Mouse (Mus musculus) stomach, postnatal 0 days (tissue): ENCODE data around the gene Polr3h. TPM values are rescaled to one million over a fixed set of nuclear protein-coding genes. Genes with fewer than 3 reads are reported as not detected.

Source experiments
- ATAC-seq: fragments of 200-750 bp; cut with Nextera tagmentation; 2 replicates; pipeline ENCODE4 v1.8.0; 2017; ENCODE audit not compliant: low FRiP score, low TSS enrichment
- DNase-seq: peaks from one replicate; pipeline ENCODE4 v3.0.0-alpha.2; 2016; ENCODE audit warnings: low spot score
- H3K27ac ChIP-seq: fragments of 300-500 bp; sonication (generic); replicated peaks from 2 replicates; pipeline ENCODE4 v1.5.1; 2014; ENCODE audit warnings: mild to moderate bottlenecking, control low read depth
- H3K27me3 ChIP-seq: fragments of 300-500 bp; sonication (generic); 2 replicates; pipeline ENCODE4 v1.6.1; 2014; ENCODE audit warnings: low read length; ENCODE audit not compliant: control insufficient read depth, insufficient read depth
- H3K36me3 ChIP-seq: fragments of 300-500 bp; sonication (generic); 2 replicates; pipeline ENCODE4 v1.6.1; 2014; ENCODE audit warnings: low read length, mixed read lengths; ENCODE audit not compliant: control insufficient read depth, insufficient read depth
- H3K4me1 ChIP-seq: fragments of 300-500 bp; sonication (generic); replicated peaks from 2 replicates; pipeline ENCODE4 v1.6.1; 2014; ENCODE audit warnings: antibody characterized with exemption; ENCODE audit not compliant: control insufficient read depth, insufficient read depth
- H3K4me2 ChIP-seq: fragments of 300-500 bp; sonication (generic); replicated peaks from 2 replicates; pipeline ENCODE4 v1.6.1; 2014; ENCODE audit warnings: low read depth, mild to moderate bottlenecking, control low read depth, moderate library complexity
- H3K4me3 ChIP-seq: fragments of 300-500 bp; sonication (generic); 2 replicates; pipeline ENCODE4 v1.5.1; 2014; ENCODE audit warnings: low read depth, low read length, control low read depth
- H3K9ac ChIP-seq: fragments of 300-500 bp; sonication (generic); 2 replicates; pipeline ENCODE4 v1.6.1; 2014; ENCODE audit warnings: mild to moderate bottlenecking, low read length, control low read depth, mixed read lengths
- H3K9me3 ChIP-seq: fragments of 300-500 bp; sonication (generic); 2 replicates; pipeline ENCODE4 v1.6.1; 2016; ENCODE audit warnings: low read length; ENCODE audit not compliant: control insufficient read depth
- CTCF ChIP-seq: IDR thresholded peaks from 2 replicates; pipeline ENCODE4 v1.5.1; 2016; ENCODE audit warnings: antibody characterized with exemption, low read depth, mild to moderate bottlenecking, moderate library complexity
- EP300 ChIP-seq: optimal IDR thresholded peaks from 2 replicates; pipeline ENCODE3; 2016; ENCODE audit warnings: antibody characterized with exemption
- WGBS: fragments of 180-500 bp; shearing (Covaris S2); extraction: QIAGEN DNeasy Blood & Tissue Kit; methylation state at CpG from one replicate; pipeline ENCODE4 v1.1.7; 2014; 5-methylcytosine and 5-hydroxymethylcytosine counted together
- polyA plus RNA-seq: library from polyadenylated mRNA; unstranded; fragments of >200 nt; fragmentation: Nextera tagmentation; extraction: Ambion mirVana; gene quantifications from 2 replicates; pipeline ENCODE4 v1.2.1, GENCODE M21; 2015

Gene Polr3h
- polyA plus RNA-seq, 1 experiment from 2014 or later = 65.6 TPM

DNA sequence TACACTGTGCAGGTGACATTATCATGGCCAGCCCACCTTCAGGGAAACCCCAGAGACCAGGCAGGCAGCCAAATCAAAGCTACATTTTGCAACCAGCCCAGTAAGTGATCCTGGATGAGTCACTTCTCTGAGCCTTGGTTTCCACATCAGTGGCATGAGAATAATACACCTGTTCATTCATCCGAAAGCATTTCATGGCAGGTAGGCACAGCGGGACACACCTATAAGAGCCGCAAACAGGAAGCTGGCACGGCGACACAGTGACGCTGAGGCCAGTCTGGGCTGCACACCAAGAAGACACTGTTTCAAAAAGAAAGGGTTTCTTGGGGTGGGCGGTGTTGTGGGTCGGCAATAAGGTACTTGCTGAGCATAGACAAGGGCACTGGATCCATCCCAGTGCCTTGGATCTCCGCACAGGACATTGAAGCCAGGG lies 28.1 kb upstream of the Polr3h start:
- H3K4me1 ChIP-seq = no peaks in the 10 kb centered on the region
- 83% methylated on average over 9 of the region's 9 CpGs for WGBS
- H3K9ac ChIP-seq = no peak overlapping the region
- H3K4me3 ChIP-seq = no peak overlapping the region
- no peaks in the 10 kb centered on the region for H3K9me3 ChIP-seq
- no peak overlapping the region for H3K27ac ChIP-seq
- TF ChIP-seq EP300 (no peak), CTCF (no peak)
- DNase-seq (no peak), ATAC-seq (peak; percentile 10; the same call in 1 of the 2 replicates)
- no peak overlapping the region for H3K4me2 ChIP-seq
- no peaks in the 10 kb centered on the region for H3K27me3 ChIP-seq
- peaks cover 5% of the 10 kb centered on the region for H3K36me3 ChIP-seq

GRCm38 (mm10) chr15:81952310-81952709 lies 26.3 kb upstream of the Polr3h start:
- H3K36me3 ChIP-seq = peaks cover 5% of the 10 kb centered on the region
- H3K27ac ChIP-seq = no peak overlapping the region
- no peaks in the 10 kb centered on the region for H3K9me3 ChIP-seq
- TF ChIP-seq EP300 (no peak), CTCF (0 out of 2 replicates have a peak, but pooled peaks have one; percentile 3)
- no peak for DNase-seq
- no peak overlapping the region for H3K9ac ChIP-seq
- H3K4me1 ChIP-seq = no peaks in the 10 kb centered on the region
- H3K4me2 ChIP-seq = no peak overlapping the region
- H3K4me3 ChIP-seq = no peak overlapping the region
- ATAC-seq = no peak
- H3K27me3 ChIP-seq = no peaks in the 10 kb centered on the region
- 86% methylated on average over 4 of the region's 4 CpGs for WGBS

DNA sequence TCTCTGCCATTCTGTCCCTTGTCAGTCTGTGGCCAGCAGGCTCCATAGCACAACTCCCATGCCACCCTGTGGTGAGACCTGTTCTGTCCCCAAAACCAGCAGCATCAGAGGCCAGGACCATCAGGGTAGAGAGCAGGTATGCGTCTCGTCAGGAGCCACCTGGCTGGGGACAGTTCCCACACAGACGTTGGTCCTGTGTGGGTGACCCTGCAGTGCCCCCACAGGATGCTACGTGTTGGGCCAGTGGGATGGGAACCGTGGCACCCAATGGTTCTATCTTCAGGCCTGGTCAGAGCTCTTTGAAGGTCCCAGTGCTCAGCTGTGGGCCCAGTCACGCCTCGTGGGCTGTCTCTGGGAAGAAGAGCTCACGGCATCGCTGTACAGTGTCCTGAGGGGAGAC lies 25.1 kb upstream of the Polr3h start:
- no peak for TF ChIP-seq EP300
- peaks cover 5% of the 10 kb centered on the region for H3K36me3 ChIP-seq
- ATAC-seq (no peak), DNase-seq (no peak)
- H3K27me3 ChIP-seq = no peaks in the 10 kb centered on the region
- no peak overlapping the region for H3K4me2 ChIP-seq
- no peak overlapping the region for H3K4me3 ChIP-seq
- no peak overlapping the region for H3K9ac ChIP-seq
- no peak overlapping the region for H3K27ac ChIP-seq
- H3K4me1 ChIP-seq = no peaks in the 10 kb centered on the region
- H3K9me3 ChIP-seq = no peaks in the 10 kb centered on the region
- 84% methylated on average over 9 of the region's 9 CpGs for WGBS

GRCm38 (mm10) chr15:81950716-81951115 lies 24.7 kb upstream of the Polr3h start:
- H3K27ac ChIP-seq = no peak overlapping the region
- TF ChIP-seq CTCF (no peak), EP300 (no peak)
- no peak for ATAC-seq
- DNase-seq = no peak
- no peak overlapping the region for H3K4me3 ChIP-seq
- WGBS = 79% methylated on average over 5 of the region's 5 CpGs
- H3K9me3 ChIP-seq = no peaks in the 10 kb centered on the region
- no peak overlapping the region for H3K9ac ChIP-seq
- H3K36me3 ChIP-seq = peaks cover 5% of the 10 kb centered on the region
- no peaks in the 10 kb centered on the region for H3K4me1 ChIP-seq
- H3K27me3 ChIP-seq = no peaks in the 10 kb centered on the region
- no peak overlapping the region for H3K4me2 ChIP-seq

GRCm38 (mm10) chr15:81949476-81950131 lies 23.6 kb upstream of the Polr3h start:
- DNase-seq = no peak
- H3K27ac ChIP-seq = no peak overlapping the region
- no peak overlapping the region for H3K9ac ChIP-seq
- H3K36me3 ChIP-seq = peaks cover 4% of the 10 kb centered on the region
- no peaks in the 10 kb centered on the region for H3K27me3 ChIP-seq
- no peak for TF ChIP-seq CTCF
- TF ChIP-seq EP300 = no peak
- no peaks in the 10 kb centered on the region for H3K9me3 ChIP-seq
- WGBS = 67% methylated on average over 11 of the region's 11 CpGs
- H3K4me1 ChIP-seq = no peaks in the 10 kb centered on the region
- ATAC-seq = peak; percentile 37
- no peak overlapping the region for H3K4me2 ChIP-seq
- no peak overlapping the region for H3K4me3 ChIP-seq

DNA sequence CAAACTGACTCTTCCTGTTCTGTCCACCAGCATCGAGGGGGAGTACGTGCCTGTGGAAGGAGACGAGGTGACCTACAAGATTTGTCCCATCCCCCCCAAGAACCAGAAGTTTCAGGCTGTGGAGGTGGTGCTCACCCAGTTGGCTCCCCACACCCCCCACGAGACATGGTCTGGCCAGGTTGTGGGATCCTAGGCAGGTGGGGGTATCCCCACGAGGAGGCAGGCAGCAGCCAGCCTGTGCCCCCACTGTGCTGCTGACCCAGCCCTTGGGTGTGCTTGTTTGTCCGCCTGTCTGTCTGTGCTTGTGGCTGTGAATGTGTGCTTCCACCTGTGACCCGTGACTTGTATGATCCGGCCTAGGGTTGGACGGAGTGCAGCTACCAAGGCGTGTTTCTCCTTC lies 23.0 kb upstream of the Polr3h start:
- TF ChIP-seq CTCF (no peak), EP300 (no peak)
- 0 out of 2 replicates have a peak, but pooled peaks cover under 1% of the 10 kb centered on the region for H3K36me3 ChIP-seq
- H3K4me2 ChIP-seq = no peak overlapping the region
- ATAC-seq = no peak
- no peak overlapping the region for H3K9ac ChIP-seq
- H3K4me1 ChIP-seq = no peaks in the 10 kb centered on the region
- no peak for DNase-seq
- no peak overlapping the region for H3K27ac ChIP-seq
- H3K9me3 ChIP-seq = no peaks in the 10 kb centered on the region
- no peaks in the 10 kb centered on the region for H3K27me3 ChIP-seq
- WGBS = 76% methylated on average over 10 of the region's 10 CpGs
- no peak overlapping the region for H3K4me3 ChIP-seq
